Mouse (Mus musculus) macrophage (primary cell): ENCODE measurements around the gene Cfap54. TPM values are rescaled to one million over a fixed set of nuclear protein-coding genes. Genes with fewer than 3 reads are reported as not detected.
A peak's percentile ranks its signal among the peaks of the same experiment; 100 is the strongest.

ENCODE experiments used
- H3K27ac ChIP-seq: fragments of 350-480 bp; formaldehyde crosslinking; 2 replicates; pipeline ENCODE4 v1.9.0; 2021
- H3K36me3 ChIP-seq: fragments of 350-480 bp; formaldehyde crosslinking; 2 replicates; pipeline ENCODE4 v1.9.0; 2021; ENCODE audit errors: inconsistent target
- H3K4me3 ChIP-seq: fragments of 350-480 bp; formaldehyde crosslinking; 2 replicates; pipeline ENCODE4 v1.9.0; 2021; ENCODE audit errors: inconsistent target
- H3K79me2 ChIP-seq: fragments of 350-480 bp; formaldehyde crosslinking; 2 replicates; pipeline ENCODE4 v1.9.0; 2021; ENCODE audit errors: inconsistent target
- WGBS: methylation state at CpG from one replicate; pipeline ENCODE4 v1.1.7; 2026; ENCODE audit warnings: inconsistent platforms; ENCODE audit not compliant: missing documents; 5-methylcytosine and 5-hydroxymethylcytosine counted together
- polyA plus RNA-seq: library from polyadenylated mRNA; stranded (reverse); fragments of 250-400 nt; gene quantifications from 3 replicates; pipeline ENCODE4 v1.2.4, GENCODE M21; 2018; ENCODE audit warnings: inconsistent platforms

Cfap54 gene
- polyA plus RNA-seq, 1 experiment from 2014 or later = not detected

- Histone ChIP-seq H3K36me3 (no peaks in the 10 kb centered on the region), H3K27ac (no peak overlapping the region), H3K4me3 (no peak overlapping the region), H3K79me2 (no peaks in the 10 kb centered on the region)
- 94% methylated on average over 8 of the region's 8 CpGs for WGBS
Observed at GRCm38 (mm10) chr10:93113968-93114367, 32.5 kb upstream of the Cfap54 start.

- Histone ChIP-seq H3K36me3 (no peaks in the 10 kb centered on the region), H3K27ac (no peak overlapping the region), H3K4me3 (no peak overlapping the region), H3K79me2 (no peaks in the 10 kb centered on the region)
- 93% methylated on average over 6 of the region's 6 CpGs for WGBS
Observed at GRCm38 (mm10) chr10:93112021-93112420, 30.6 kb upstream of the Cfap54 start.

GRCm38 (mm10) chr10:93111412-93111811 lies 30.0 kb upstream of the Cfap54 start:
- Histone ChIP-seq H3K36me3 (no peaks in the 10 kb centered on the region), H3K4me3 (no peak overlapping the region), H3K79me2 (no peaks in the 10 kb centered on the region), H3K27ac (no peak overlapping the region)
- 54% methylated on average over 8 of the region's 8 CpGs for WGBS

- Histone ChIP-seq H3K79me2 (no peaks in the 10 kb centered on the region), H3K4me3 (no peak overlapping the region), H3K27ac (no peak overlapping the region), H3K36me3 (no peaks in the 10 kb centered on the region)
- 92% methylated on average over 7 of the region's 7 CpGs for WGBS
Observed at GRCm38 (mm10) chr10:93105358-93105757, 23.9 kb upstream of the Cfap54 start.

GRCm38 (mm10) chr10:93104357-93104756 lies 22.9 kb upstream of the Cfap54 start:
- WGBS = 93% methylated on average over 6 of the region's 6 CpGs

GRCm38 (mm10) chr10:93103676-93104075 lies 22.3 kb upstream of the Cfap54 start:
- 91% methylated on average over 9 of the region's 11 CpGs for WGBS
- Histone ChIP-seq H3K27ac (no peak overlapping the region), H3K36me3 (no peaks in the 10 kb centered on the region), H3K4me3 (no peak overlapping the region), H3K79me2 (no peaks in the 10 kb centered on the region)

More at GRCm38 (mm10) chr10:93104357-93104756, 22.9 kb upstream of the Cfap54 start:
- Histone ChIP-seq H3K36me3 (no peaks in the 10 kb centered on the region), H3K4me3 (no peak overlapping the region), H3K79me2 (no peaks in the 10 kb centered on the region), H3K27ac (no peak overlapping the region)

- 100% methylated on average over 5 of the region's 5 CpGs for WGBS
- Histone ChIP-seq H3K4me3 (no peak overlapping the region), H3K79me2 (no peaks in the 10 kb centered on the region), H3K36me3 (no peaks in the 10 kb centered on the region), H3K27ac (no peak overlapping the region)
Observed at GRCm38 (mm10) chr10:93102321-93102720, 20.9 kb upstream of the Cfap54 start.

GRCm38 (mm10) chr10:93098211-93098805 lies 16.9 kb upstream of the Cfap54 start:
- H3K27ac ChIP-seq = no peak overlapping the region
- no peak overlapping the region for H3K4me3 ChIP-seq
- no peaks in the 10 kb centered on the region for H3K36me3 ChIP-seq
- H3K79me2 ChIP-seq = no peaks in the 10 kb centered on the region
- WGBS = 79% methylated on average over 7 of the region's 7 CpGs

GRCm38 (mm10) chr10:93097439-93097838 lies 16.0 kb upstream of the Cfap54 start:
- Histone ChIP-seq H3K36me3 (no peaks in the 10 kb centered on the region), H3K79me2 (no peaks in the 10 kb centered on the region), H3K27ac (no peak overlapping the region), H3K4me3 (no peak overlapping the region)
- 94% methylated on average over 7 of the region's 7 CpGs for WGBS

- WGBS = 23% methylated on average over 4 of the region's 4 CpGs
- Histone ChIP-seq H3K4me3 (no peak overlapping the region), H3K36me3 (no peaks in the 10 kb centered on the region), H3K79me2 (no peaks in the 10 kb centered on the region), H3K27ac (peak overlapping the region; percentile 51)
Observed at GRCm38 (mm10) chr10:93095827-93096226, 14.4 kb upstream of the Cfap54 start.

- H3K4me3 ChIP-seq = no peak overlapping the region
- no peaks in the 10 kb centered on the region for H3K36me3 ChIP-seq
- H3K27ac ChIP-seq = peak overlapping the region; percentile 51
- 70% methylated on average over 7 of the region's 7 CpGs for WGBS
- H3K79me2 ChIP-seq = no peaks in the 10 kb centered on the region
Observed at GRCm38 (mm10) chr10:93094957-93095580, 13.7 kb upstream of the Cfap54 start.

- H3K36me3 ChIP-seq = no peaks in the 10 kb centered on the region
- no peak overlapping the region for H3K4me3 ChIP-seq
- WGBS = 100% methylated on average over 2 of the region's 2 CpGs
- no peaks in the 10 kb centered on the region for H3K79me2 ChIP-seq
- no peak overlapping the region for H3K27ac ChIP-seq
Observed at GRCm38 (mm10) chr10:93091928-93092327, 10.5 kb upstream of the Cfap54 start.

GRCm38 (mm10) chr10:93090241-93090640 lies 8.8 kb upstream of the Cfap54 start:
- WGBS = 22% methylated on average over 6 of the region's 6 CpGs
- Histone ChIP-seq H3K4me3 (no peak overlapping the region), H3K36me3 (no peaks in the 10 kb centered on the region), H3K79me2 (no peaks in the 10 kb centered on the region), H3K27ac (no peak overlapping the region)

GRCm38 (mm10) chr10:93088396-93089048 lies 7.1 kb upstream of the Cfap54 start:
- 70% methylated on average over 11 of the region's 11 CpGs for WGBS
- H3K27ac ChIP-seq = no peak overlapping the region
- H3K4me3 ChIP-seq = no peak overlapping the region
- no peaks in the 10 kb centered on the region for H3K79me2 ChIP-seq
- no peaks in the 10 kb centered on the region for H3K36me3 ChIP-seq

GRCm38 (mm10) chr10:93087504-93087903 lies 6.1 kb upstream of the Cfap54 start:
- Histone ChIP-seq H3K27ac (no peak overlapping the region), H3K4me3 (no peak overlapping the region), H3K79me2 (no peaks in the 10 kb centered on the region), H3K36me3 (no peaks in the 10 kb centered on the region)
- 95% methylated on average over 7 of the region's 7 CpGs for WGBS
